Mouse (Mus musculus) 3T3-L1 (cell line): ENCODE results near the gene Fam189a1.

ENCODE experiments used
- DNase-seq: peaks from one replicate; pipeline ENCODE4 v3.0.0-alpha.2; 2015; ENCODE audit warnings: low read depth, low spot score

Gene Fam189a1

DNA sequence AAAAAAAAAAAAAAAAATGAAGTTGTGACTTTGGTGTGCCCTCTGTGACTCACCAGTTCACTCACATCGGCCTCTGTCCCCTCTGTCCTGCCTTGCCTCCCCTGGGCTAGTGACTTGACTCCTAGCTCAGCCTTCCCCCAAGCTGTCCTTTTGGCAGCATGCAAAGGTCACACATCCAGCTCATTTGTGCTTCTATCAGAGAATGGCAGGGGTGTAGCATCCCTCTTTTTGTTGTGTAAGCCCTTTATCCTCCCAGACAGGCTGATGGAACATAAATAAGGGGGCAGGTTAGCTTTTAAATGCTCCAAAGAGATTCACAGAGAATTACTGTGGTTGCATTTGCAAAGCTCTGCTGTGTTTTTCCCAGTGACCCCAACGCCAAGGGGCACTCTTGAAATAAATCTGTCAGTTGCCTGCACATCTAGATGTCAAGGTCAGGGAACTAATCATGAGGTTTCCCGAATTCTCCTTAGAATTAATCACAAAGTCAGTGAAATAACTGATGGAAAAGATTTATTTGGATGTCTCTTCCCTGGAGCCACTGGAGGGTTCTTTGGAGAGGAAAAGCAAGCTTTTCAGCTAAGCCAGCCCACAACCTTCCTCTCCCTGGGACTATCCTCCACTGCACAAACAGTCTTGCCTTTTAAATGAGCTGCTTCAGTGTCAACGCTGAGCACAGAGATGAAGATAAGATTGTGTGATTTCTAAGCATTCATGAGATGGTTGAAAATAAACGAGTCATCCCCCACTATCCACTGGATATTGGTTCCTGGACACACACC, 326.0 kb downstream of the Fam189a1 start:
- DNase-seq: no peak

DNA sequence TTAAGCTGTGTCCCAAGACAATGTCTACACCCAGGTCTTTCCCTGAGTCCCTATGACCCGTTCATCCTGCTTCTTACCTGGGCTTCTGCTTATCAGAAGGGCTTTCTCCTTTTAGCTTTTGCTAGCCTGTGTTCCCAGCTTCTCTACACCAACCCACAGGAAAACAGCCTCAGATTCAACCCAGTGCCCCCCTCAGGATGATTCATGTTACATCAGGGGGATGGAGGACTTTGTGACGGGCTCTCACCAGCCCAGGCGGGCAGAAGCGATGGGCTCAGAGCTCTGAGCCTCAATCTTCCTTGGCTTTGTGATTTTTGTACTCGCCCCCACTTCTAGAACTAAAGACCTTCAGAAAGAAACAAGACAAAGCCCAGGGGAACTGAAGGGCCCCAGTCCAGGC, 335.3 kb downstream of the Fam189a1 start:
- no peak for DNase-seq

DNA sequence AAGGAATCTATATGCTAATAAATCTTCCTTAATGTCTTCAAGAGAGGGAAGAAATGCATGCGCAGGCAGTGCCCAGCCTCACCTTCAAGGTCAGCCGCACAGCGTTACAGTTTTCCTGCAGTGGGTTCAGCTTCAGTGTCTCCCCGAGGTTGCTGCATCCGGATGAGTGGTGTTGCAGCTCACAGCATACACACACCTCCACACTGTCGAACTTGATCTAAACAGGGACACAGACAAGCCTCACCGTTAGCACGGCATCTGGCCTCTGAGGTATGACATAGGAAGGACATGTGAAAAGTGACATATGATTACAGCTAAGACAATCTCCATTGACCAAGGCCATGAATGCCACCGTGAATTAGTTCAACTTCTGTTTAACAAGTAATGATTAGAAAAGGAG, 336.7 kb downstream of the Fam189a1 start:
- DNase-seq: no peak

DNA sequence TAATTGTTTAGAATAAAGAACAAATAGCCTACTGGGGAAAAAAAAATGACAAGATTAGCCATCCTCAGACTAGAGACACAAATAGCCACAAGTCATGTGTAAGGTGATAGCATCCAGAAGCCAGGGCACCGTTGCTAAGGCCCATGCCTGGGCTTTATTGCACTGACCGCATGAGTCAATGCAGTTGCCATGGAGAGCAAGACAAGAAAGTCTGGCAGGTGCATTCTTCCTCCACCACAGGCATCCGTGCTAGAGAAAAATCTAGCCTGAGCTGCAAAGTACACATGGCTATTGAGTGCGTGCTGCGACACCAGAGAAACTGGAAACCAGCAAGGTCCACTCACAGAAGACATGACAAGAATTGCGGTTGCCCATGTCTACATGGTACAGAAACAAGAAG, 347.5 kb downstream of the Fam189a1 start:
- DNase-seq: no peak

DNA sequence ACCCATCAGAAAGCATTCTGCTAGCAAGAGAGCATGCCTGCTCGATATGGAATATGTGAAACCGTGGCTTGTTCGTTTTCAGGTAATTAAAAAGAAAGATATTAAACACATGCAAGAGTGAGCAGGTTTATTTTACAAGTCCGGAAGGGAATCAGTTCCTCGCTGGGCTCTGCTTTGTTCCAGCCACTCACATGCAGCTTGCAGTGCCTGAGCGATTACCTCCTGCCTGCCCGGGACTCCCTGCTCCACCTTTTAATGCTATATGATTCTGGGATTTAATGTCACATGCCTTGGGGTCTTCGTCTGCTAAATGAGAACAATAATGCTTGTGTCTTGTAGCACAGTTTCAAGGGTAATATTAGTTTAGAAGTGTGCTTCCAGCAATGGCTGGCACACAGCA, 351.3 kb downstream of the Fam189a1 start:
- DNase-seq: no peak

DNA sequence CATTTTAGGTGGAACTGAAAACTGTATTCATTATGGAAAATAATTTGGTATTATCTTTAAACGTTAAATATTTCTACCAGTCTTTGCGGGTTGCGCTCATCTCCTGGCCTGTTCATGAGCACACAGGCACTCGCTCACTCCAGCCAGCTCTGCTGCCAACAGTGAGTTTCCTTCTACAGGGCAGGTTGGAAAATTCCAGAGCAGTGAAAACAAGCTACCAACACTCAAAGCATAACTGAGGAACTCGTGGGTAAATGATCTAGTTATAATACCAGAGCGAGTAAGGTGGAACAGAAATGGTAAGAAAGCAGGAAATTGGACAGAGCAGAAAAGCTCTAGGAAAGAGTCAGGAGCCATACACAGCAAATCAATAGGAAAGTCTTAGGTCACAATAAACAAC, 360.8 kb downstream of the Fam189a1 start:
- DNase-seq: no peak

DNA sequence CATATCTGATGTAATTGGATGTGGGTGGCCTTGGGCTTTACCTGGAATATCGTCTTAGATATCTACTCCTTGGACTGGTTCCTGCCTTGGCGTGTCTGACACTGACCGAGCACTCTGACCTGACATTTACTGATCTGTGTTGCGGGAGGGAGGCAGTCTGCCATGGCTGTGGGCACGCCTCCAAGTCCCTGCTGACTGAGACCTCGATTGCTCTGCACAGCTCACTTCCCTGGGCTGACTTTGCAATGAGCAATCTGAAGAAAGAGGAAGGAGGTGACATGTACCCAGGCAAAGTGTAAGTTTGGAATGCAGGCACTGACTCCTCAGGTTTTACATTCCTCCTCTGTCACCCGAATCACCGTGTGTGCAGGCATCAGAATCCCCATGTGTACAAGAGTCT, 364.3 kb downstream of the Fam189a1 start:
- no peak for DNase-seq

DNA sequence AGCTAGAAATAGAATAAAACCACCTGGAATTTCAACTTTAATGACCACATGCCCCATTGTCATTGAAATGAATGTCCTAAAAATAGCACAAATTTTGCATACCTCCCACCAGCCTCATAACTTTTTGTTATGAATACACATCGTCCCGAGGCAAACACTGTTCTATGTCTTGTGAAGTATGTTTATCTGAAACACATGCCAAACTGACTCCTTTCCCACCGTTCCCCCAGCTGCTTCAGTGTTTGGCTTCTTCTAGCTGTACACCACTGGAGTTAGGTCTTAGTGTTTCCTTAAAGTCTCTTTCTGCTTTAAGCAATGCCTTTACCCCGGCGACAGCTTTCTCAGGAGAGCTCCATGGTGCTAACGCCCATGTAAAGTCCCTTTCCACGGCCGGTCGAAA, 365.2 kb downstream of the Fam189a1 start:
- no peak for DNase-seq

DNA sequence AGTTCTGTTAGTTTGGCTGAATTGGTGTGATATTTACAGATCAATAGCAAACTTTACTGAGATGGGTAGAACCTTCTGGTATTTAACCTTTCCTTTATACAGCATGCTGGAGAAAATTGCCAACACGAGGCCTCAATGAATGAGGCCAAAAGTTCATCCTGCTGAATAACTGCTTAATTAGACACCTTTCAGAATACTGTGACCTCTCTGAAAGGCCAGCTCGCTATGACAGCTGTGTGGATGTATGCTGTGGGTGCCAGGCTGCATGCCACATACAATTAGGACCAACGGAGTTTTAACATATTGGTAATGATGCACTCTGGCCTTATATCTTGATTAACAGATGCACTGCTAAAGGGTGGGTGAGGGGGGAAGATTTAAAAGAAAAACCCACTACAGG, 371.3 kb downstream of the Fam189a1 start:
- no peak for DNase-seq

DNA sequence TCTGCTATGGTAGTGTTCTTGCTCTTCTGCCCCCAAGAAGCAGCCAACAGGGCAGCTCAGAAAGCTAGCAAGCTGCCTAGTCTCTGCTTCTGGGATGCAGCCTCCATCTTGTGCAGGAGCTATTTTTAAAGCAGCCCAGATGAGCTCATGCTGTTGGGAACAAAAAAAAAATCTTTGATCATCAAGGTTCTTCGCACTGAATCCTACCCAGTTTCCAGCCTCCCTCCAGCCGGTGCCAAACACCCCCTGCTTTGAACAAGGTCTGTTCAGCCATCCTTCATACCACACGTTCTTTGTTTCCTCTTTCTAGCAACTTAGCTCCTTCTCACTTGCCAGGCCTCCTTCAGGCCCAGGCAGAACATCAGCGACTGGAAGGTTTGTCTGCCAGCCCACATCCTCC, 376.9 kb downstream of the Fam189a1 start:
- no peak for DNase-seq

DNA sequence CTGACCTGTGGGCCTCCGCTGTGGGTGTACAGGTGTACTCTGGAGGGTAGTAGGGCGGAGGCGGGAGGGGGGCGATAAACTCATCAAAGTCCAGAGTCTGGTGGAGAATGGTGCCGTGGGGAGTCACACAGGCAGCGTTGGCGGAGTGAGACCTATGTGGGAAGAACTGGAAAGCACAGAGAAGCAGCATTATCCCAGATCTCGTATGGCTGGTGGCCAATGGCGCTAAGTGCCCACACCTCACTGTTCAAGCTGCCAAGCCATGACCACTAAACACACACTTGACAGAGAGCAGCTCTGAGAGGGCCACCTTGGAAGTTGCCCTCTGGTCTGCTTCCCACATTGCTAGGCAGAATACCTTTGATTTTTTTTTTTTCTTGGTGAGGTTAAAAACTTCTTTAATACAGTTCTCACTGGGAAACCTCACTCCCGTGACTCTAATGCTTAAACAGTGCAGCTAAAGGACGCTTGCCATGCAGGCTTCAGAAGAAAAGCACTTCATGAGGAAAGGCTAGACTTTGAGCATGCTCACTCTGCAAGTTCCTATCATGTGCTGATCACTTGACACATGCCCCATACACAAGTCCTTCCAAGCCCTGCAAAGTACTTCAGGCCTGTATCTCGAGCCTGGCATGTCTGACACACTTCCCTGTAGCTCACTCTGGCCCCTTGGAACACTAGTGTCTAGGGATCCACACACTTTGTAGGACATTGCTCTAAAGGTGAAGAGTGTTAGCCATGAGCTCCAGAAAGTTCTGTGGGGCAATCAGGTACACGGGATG, 379.5 kb downstream of the Fam189a1 start:
- no peak for DNase-seq

DNA sequence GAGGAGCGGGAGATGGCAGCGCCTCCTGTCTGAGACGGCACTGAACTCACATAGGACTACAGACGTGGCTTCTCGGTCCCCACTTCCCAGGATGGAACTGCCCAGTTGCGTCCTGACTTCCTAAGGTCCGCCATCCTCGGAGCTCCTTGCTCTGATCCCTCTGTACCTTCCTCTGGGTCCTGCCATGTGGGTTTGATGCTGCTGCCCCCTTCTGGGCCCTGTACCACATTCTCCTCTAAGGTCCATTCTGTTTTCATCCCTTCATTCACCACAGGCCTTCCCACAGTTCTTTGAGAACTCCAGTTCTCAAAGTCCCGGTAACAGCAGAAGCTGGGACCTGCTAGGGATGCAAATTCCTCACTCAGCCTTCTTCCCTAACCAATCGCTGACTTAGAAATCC, 382.9 kb downstream of the Fam189a1 start:
- no peak for DNase-seq

DNA sequence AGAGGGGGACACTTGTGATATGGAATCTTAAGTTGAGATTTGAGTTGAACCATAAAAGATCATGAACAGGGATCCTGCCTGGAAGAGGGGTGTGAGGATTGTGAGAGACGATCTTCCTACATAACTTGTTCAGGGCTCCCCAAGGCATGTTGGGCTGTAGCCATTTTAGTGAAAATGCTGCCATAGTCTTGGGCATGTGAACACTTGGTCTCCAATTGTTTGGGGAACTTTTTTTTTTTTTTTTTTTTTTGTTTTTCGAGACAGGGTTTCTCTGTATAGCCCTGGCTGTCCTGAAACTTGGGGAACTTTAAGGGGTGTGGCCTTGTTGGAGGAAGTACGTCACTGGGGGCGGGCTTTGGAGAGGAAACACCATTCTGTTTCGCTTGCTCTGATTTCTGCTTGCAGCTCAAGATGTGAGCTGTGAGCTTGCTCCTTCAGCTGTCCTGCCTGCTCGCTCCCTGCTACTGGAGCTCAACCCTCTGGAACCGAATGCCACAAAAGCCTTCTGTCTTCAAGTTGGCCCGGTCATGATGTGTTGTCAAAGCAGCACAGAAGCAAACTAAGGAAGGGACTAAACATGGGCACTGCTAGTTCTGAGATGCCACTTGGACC, 385.5 kb downstream of the Fam189a1 start:
- no peak for DNase-seq

DNA sequence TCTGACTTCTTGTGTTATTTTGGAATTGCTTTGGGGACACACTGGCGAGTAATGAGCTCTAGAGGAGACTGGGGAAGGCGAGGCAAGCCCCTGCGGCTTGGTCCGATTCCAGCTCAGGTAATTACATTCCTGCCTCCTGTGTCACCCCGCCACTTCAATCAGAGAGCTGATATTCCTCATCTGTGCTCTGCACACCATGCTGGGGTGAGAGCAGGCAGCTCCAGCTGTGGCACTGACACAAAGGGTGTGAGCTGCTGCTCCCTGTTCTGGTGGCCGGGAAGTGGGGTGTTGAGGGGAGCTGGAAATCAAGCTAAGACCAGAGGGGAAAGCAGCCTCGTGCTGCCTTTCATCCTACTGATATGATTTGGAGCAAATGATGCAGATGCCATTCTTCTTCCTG, 386.6 kb downstream of the Fam189a1 start:
- DNase-seq: no peak

DNA sequence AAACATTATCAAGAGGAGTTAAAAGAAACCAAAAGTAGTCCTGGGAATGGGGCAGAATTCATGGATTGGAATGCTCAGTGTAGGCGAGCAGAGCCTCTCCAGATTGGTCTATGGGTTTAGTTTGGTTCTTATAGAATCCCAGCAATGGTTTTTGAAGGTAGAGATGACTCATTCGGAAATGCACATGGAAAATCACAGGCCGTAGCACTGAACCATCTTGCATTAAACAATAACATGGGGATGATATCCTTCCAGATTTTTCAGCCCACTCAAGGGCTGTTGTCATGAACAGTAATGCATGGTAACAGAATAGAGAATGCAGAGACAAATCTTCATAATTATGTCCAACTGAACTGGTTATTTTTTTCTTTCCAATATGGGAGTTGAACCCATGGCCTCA, 390.8 kb downstream of the Fam189a1 start:
- no peak for DNase-seq

DNA sequence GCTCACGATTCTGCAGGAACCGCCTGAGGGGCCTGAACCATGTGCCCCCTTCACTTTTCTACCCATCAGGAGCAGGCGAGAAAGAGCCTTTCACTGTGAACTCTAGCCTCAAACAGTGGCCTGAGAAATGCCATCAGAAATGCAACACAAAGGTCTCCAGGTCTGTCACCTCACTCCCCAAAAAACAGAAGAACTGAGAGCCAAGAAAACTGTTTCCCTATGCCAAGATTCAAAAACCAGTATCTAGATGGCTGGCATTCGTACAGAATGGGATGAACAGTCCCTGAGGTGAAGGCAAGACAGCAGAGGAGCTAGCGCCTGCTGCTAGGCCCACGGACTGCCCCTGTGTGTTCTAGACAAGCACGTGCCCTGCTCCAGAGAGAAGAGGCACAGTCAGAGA, 401.2 kb downstream of the Fam189a1 start:
- DNase-seq: no peak

DNA sequence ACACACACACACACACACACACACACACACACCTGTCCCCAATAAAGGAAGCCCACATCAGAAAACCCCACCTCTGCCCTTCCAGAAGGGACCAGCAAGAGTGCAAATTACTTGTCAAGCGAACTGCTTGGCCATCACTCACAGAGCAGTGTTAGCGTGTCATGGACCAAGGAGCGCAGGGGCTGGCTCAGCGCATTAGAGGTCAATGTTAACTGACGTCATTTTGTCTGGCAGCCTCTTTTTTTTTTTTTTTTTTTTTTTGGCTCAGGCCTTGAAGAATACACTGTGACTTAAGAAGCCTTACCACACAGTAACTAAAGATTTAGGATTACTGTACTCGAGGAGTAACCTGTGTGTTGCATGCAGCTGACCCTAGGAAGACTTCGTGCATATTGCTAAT, 402.2 kb downstream of the Fam189a1 start:
- DNase-seq: no peak

DNA sequence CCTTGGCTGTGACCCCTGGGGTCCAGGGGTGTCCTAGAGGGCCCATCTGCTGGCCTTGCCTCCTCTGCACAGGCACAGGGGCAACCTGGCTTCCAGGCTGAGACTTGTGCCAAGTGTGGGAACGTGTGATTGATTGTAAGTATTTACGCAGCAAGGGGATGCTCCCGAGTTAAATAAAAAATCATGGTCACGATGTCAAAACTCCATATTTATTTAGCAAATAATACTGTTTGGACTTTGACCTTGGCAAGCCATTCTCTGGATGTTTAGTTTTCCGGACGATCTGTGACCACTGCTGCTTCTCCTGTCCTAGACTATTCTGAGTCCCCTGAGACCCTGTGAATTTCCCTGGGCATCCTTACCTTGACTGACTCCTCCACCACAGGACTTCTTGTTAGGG, 402.7 kb downstream of the Fam189a1 start:
- no peak for DNase-seq

DNA sequence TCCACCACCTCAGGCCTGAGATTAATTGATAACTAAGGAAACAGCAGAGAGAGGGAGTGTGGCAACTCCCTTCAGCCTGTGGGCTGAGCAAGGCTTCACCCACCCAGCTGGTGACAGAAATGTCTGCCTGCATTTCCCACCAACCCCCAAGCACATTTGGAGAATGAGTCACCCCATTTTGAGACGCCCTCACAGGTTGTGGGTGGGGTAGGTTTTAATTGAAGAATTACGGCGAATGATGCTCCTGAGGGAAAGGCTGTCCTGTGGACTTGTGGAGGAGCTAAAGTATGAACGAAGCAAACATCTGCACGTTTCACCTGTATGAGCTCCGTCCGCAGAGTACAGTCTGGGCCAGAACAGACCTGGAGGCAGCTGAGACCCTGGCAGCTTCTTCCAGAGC, 404.2 kb downstream of the Fam189a1 start:
- peak; percentile 6 for DNase-seq

DNA sequence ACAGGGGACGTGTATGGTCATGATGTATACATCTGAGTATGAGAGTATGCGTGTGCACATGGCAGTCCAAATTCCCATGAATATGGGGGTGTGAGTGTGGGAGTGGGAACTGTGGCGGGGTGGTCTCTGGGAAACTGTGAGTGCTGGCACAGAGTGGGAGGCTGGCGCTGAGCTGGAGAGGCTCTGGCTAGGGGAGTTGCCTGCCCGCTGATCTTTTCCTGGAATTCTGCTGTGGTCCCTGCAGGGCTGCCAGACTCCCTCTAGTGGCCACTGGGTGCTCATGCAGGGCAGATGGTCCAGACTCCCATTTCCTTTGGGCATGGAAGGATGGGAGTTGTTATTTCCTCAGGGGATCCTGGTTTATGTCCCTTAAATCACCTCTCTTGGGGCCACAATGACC, 404.9 kb downstream of the Fam189a1 start:
- peak; percentile 65 for DNase-seq

DNA sequence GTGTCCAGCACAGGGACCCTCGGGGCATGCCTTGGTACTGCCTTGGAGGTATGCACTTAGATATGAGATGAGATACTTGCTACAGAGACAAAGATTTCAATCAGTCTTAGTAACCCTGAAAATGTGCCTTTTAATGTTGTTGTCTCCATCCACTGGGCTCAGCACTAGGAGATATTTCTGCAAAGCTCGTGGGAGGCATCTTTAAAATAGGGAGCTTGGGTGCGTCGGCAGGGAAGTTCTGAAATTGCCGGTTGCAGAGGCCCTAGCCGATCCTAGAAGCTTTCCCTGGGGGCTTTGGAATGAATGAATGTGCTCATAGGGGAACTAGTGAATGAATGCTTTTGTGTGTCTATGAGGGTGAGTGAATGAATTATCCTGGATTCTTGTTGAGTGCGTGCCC, 412.8 kb downstream of the Fam189a1 start:
- DNase-seq: no peak

DNA sequence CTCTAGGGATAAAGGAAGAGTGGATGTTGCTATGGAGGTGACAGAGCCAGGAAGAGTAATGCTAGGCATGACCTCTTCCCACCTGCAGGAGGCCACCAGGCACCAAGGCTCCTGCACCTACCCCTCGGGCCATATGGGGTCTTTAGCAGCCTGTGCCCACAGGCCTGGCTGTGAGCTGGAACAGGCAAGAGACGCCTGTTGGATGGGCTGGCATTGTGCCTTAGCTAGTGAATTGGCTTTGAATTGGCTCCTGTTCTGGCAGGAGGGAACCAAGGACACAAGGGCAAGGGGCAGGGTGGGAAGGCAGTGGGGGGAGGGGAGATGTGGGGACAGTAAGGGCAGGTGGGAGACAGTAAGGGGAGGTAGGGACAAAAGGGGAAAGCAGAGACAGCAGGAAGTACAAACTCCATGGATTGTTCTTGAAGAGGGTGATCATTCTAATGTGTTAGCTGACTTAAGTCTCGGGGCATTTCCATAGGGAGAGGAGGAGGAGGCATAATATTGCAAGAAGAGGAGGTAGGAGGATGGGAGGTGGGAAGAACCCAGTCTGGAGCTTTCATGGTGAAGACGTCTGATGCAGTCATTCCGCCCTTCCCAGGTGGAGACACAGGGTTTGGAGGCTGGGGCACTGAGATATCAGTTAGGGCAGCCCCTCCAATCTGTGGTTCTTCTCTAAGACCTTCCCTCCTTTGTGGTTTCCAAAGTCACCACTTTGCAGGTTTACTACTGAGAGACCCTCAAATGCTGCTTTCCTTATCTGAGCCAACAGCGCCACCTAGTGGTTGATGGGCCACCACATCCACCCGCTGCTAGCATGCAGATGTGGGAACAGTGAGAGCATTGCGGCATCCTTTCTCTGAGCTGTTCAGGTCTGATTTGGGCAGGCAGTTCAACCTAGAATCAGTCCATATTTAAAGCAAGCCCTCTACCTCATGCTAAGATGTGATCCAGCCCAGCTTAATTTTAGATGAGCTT, 414.8 kb downstream of the Fam189a1 start:
- peak; percentile 61 for DNase-seq
